Mouse (Mus musculus) embryonic facial prominence, embryonic 10.5 days (tissue): Measurements from ENCODE around the gene Nudt16. TPM values are rescaled to one million over a fixed set of nuclear protein-coding genes. Genes with fewer than 3 reads are reported as not detected.

ENCODE experiments used
- polyA plus RNA-seq: library from polyadenylated mRNA; unstranded; fragments of >200 nt; fragmentation: Nextera tagmentation; extraction: Ambion mirVana; gene quantifications from 2 replicates; pipeline ENCODE4 v1.2.1, GENCODE M21; 2016

The Nudt16 gene
- polyA plus RNA-seq, 1 experiment from 2014 or later = 8.0 TPM

Other genes starting within 250 kb of the Nudt16 start
- 102 and 108 TPM in 2 replicates for gene Mrpl3, start 78.6 kb downstream of the Nudt16 start, polyA plus RNA-seq
- not detected in 2 replicates for gene 1700080E11Rik, start 13.3 kb upstream of the Nudt16 start, polyA plus RNA-seq